Mouse (Mus musculus) ES-E14 (cell line): ENCODE data around the gene Gm21972. TPM values are rescaled to one million over a fixed set of nuclear protein-coding genes. Genes with fewer than 3 reads are reported as not detected.

ENCODE experiments used
- DNase-seq: peaks from one replicate; pipeline ENCODE4 v3.0.0-alpha.2; 2013; ENCODE audit warnings: low read depth, low spot score
- H3K27ac ChIP-seq: 2 replicates; pipeline ENCODE4 v1.5.1; 2012; ENCODE audit warnings: low read depth, mild to moderate bottlenecking, low read length, moderate library complexity, mixed read lengths; ENCODE audit not compliant: poor library complexity, insufficient read depth, severe bottlenecking
- H3K36me3 ChIP-seq: 2 replicates; pipeline ENCODE4 v1.6.1; 2012; ENCODE audit warnings: mild to moderate bottlenecking, low read length, moderate library complexity, mixed read lengths; ENCODE audit not compliant: control insufficient read depth, poor library complexity, insufficient read depth, severe bottlenecking
- H3K4me1 ChIP-seq, 2 experiments: fragments of 150-350 bp in 1 of 2; sonication (generic) in 1 of 2; 2 replicates each; pipeline ENCODE4 v1.6.1; 2012; ENCODE audit warnings: low read length in 2 of 2, mild to moderate bottlenecking in 1 of 2, mixed read lengths in 1 of 2; ENCODE audit not compliant: control insufficient read depth in 2 of 2, insufficient read depth in 2 of 2, poor library complexity in 1 of 2
- H3K4me3 ChIP-seq, 2 experiments: fragments of 150-350 bp in 1 of 2; sonication (generic) in 1 of 2; 2 replicates each; pipeline ENCODE4 v1.5.1; 2012; ENCODE audit warnings: low read length in 2 of 2, low read depth in 1 of 2, mild to moderate bottlenecking in 1 of 2, mixed read lengths in 1 of 2; ENCODE audit not compliant: insufficient read depth in 1 of 2, poor library complexity in 1 of 2, severe bottlenecking in 1 of 2
- H3K9ac ChIP-seq: 2 replicates; pipeline ENCODE4 v1.6.1; 2012; ENCODE audit warnings: low read depth, mild to moderate bottlenecking, low read length, mixed read lengths; ENCODE audit not compliant: poor library complexity, insufficient read depth, severe bottlenecking
- H3K9me3 ChIP-seq: fragments of 150-350 bp; sonication (generic); 2 replicates; pipeline ENCODE4 v1.6.1; 2012; ENCODE audit warnings: low read depth, mild to moderate bottlenecking, low read length; ENCODE audit not compliant: control insufficient read depth, insufficient read depth
- CHD2 ChIP-seq: IDR thresholded peaks from 2 replicates; pipeline ENCODE4 v1.6.1; 2014; ENCODE audit warnings: mild to moderate bottlenecking, low read depth, low read length, inconsistent platforms
- HCFC1 ChIP-seq: IDR thresholded peaks from 2 replicates; pipeline ENCODE4 v1.6.1; 2012; ENCODE audit warnings: low read length, inconsistent platforms, borderline replicate concordance; ENCODE audit not compliant: insufficient read depth
- MAFK ChIP-seq: IDR thresholded peaks from 2 replicates; pipeline ENCODE4 v1.6.1; 2014; ENCODE audit warnings: mild to moderate bottlenecking, low read depth, low read length, inconsistent platforms; ENCODE audit not compliant: insufficient read depth
- ZC3H11A ChIP-seq: IDR thresholded peaks from 2 replicates; pipeline ENCODE4 v1.6.1; 2012; ENCODE audit warnings: low read depth, mild to moderate bottlenecking, inconsistent platforms, low read length, borderline replicate concordance
- ZNF384 ChIP-seq: IDR thresholded peaks from 2 replicates; pipeline ENCODE4 v1.6.1; 2012; ENCODE audit warnings: low read depth, low read length, inconsistent platforms
- in situ Hi-C, 2 experiments: fragments of 600-800 bp; cut with MboI; formaldehyde crosslinking; loops; one replicate each; pipeline ENCODE4 v1.15.1; 2025; ENCODE audit warnings: low sequenced_read_pairs in 2 of 2, inconsistent platforms in 1 of 2; ENCODE audit not compliant: unreplicated experiment in 2 of 2
- total RNA-seq: library from RNA; depleted of rRNA; stranded (reverse); fragments of 300-350 nt; gene quantifications from 2 replicates; pipeline ENCODE4 v1.2.3, GENCODE M21; 2012

The Gm21972 gene
- total RNA-seq, 1 experiment, result not detected

GRCm38 (mm10) chr1:86156075-86156474 is 22.6 kb downstream of the Gm21972 start:
- DNase-seq, result no peak
- TF ChIP-seq MAFK (no peak), ZC3H11A (no peak), CHD2 (no peak), HCFC1 (no peak), ZNF384 (no peak)
- no peak overlapping the region for H3K4me3 ChIP-seq
- H3K36me3 ChIP-seq, result peaks cover 11% of the 10 kb centered on the region
- no peak overlapping the region for H3K9ac ChIP-seq
- H3K9me3 ChIP-seq, result no peaks in the 10 kb centered on the region
- H3K27ac ChIP-seq, result no peak overlapping the region
- in situ Hi-C loops, result no loop called here
- 0 out of 4 replicates have a peak, but pooled peaks cover 0 to 2% of the 10 kb centered on the region in 2 experiments for H3K4me1 ChIP-seq

- no peaks in the 10 kb centered on the region for H3K9me3 ChIP-seq
- DNase-seq, result no peak
- peaks cover 11% of the 10 kb centered on the region for H3K36me3 ChIP-seq
- TF ChIP-seq ZC3H11A, result no peak
- no peak overlapping the region for H3K9ac ChIP-seq
- 0 out of 4 replicates have a peak, but pooled peaks cover 0 to 2% of the 10 kb centered on the region in 2 experiments for H3K4me1 ChIP-seq
- no peak overlapping the region for H3K4me3 ChIP-seq
- in situ Hi-C loops, result no loop called here
- no peak overlapping the region for H3K27ac ChIP-seq
These were observed 23.2 kb downstream of the Gm21972 start for GRCm38 (mm10) chr1:86156595-86156994.

- no peak for TF ChIP-seq MAFK
- TF ChIP-seq CHD2, result no peak
- no peak for TF ChIP-seq HCFC1
- TF ChIP-seq ZC3H11A, result no peak
- no peak for TF ChIP-seq ZNF384
- peaks cover 13% of the 10 kb centered on the region for H3K36me3 ChIP-seq
- no peak overlapping the region for H3K4me3 ChIP-seq
- H3K4me1 ChIP-seq, result 0 out of 4 replicates have a peak, but pooled peaks cover 0 to 2% of the 10 kb centered on the region in 2 experiments
- no peaks in the 10 kb centered on the region for H3K9me3 ChIP-seq
- H3K9ac ChIP-seq, result no peak overlapping the region
- in situ Hi-C loops, result no loop called here
- DNase-seq, result no peak
- H3K27ac ChIP-seq, result no peak overlapping the region
These were observed 26.6 kb downstream of the Gm21972 start for GRCm38 (mm10) chr1:86160059-86160458.

- DNase-seq, result no peak
- H3K4me1 ChIP-seq, result 0 out of 4 replicates have a peak, but pooled peaks cover 0 to under 1% of the 10 kb centered on the region in 2 experiments
- no peak for TF ChIP-seq ZC3H11A
- TF ChIP-seq CHD2, result no peak
- TF ChIP-seq MAFK, result no peak
- TF ChIP-seq ZNF384, result no peak
- TF ChIP-seq HCFC1, result no peak
- H3K27ac ChIP-seq, result no peak overlapping the region
- H3K36me3 ChIP-seq, result peaks cover 13% of the 10 kb centered on the region
- in situ Hi-C loops, result no loop called here
- H3K9me3 ChIP-seq, result no peaks in the 10 kb centered on the region
- H3K9ac ChIP-seq, result no peak overlapping the region
- no peak overlapping the region for H3K4me3 ChIP-seq
These were observed 27.0 kb downstream of the Gm21972 start for GRCm38 (mm10) chr1:86160479-86160878.

- no peak overlapping the region for H3K4me3 ChIP-seq
- peaks cover 13% of the 10 kb centered on the region for H3K36me3 ChIP-seq
- H3K9ac ChIP-seq, result no peak overlapping the region
- TF ChIP-seq ZNF384, result no peak
- TF ChIP-seq MAFK, result no peak
- TF ChIP-seq ZC3H11A, result no peak
- TF ChIP-seq HCFC1, result no peak
- TF ChIP-seq CHD2, result no peak
- no peak for DNase-seq
- no peaks in the 10 kb centered on the region for H3K9me3 ChIP-seq
- no peak overlapping the region for H3K27ac ChIP-seq
- in situ Hi-C loops, result no loop called here
- H3K4me1 ChIP-seq, result no peaks in the 10 kb centered on the region
These were observed 27.6 kb downstream of the Gm21972 start for GRCm38 (mm10) chr1:86161061-86161460.
